Mouse (Mus musculus) central nervous system, embryonic 18 days (tissue): ENCODE data around the gene Mgat5. TPM values are rescaled to one million over a fixed set of nuclear protein-coding genes. Genes with fewer than 3 reads are reported as not detected.

Source experiments
- polyA plus RNA-seq: library from polyadenylated mRNA; depleted of rRNA; stranded (reverse); fragments of >200 nt; gene quantifications from 2 replicates; pipeline ENCODE4 v1.2.3, GENCODE M21; 2012; rRNA removed

Mgat5 gene
- 19.2 and 20.3 TPM in 2 replicates for polyA plus RNA-seq

GRCm38 (mm10) chr1:127204817-127205485, at the start of gene Mgat5:
Gene Mgat5, plus strand, starts transcription at chr1:127205015.

